Mouse (Mus musculus) erythroblast, embryonic 14.5 days (primary cell): ENCODE results near the gene Rfxap. TPM values are rescaled to one million over a fixed set of nuclear protein-coding genes. Genes with fewer than 3 reads are reported as not detected.

Source experiments
- H3K27me3 ChIP-seq: 2 replicates; pipeline ENCODE4 v1.6.1; 2012; ENCODE audit warnings: inconsistent platforms; ENCODE audit not compliant: control insufficient read depth
- H3K36me3 ChIP-seq: 2 replicates; pipeline ENCODE4 v1.6.1; 2012; ENCODE audit warnings: mild to moderate bottlenecking, inconsistent platforms; ENCODE audit not compliant: control insufficient read depth
- H3K4me1 ChIP-seq: 2 replicates; pipeline ENCODE4 v1.6.1; 2012; ENCODE audit warnings: inconsistent platforms; ENCODE audit not compliant: control insufficient read depth
- H3K4me3 ChIP-seq: replicated peaks from 2 replicates; pipeline ENCODE3; 2012; ENCODE audit warnings: moderate library complexity, mild to moderate bottlenecking, inconsistent platforms
- H3K9me3 ChIP-seq: 2 replicates; pipeline ENCODE4 v1.6.1; 2012; ENCODE audit warnings: low read length, inconsistent platforms, mixed read lengths; ENCODE audit not compliant: control insufficient read depth
- GATA1 ChIP-seq: IDR thresholded peaks from 2 replicates; pipeline ENCODE4 v1.6.1; 2012; ENCODE audit warnings: low read length, inconsistent platforms, mixed read lengths
- TAL1 ChIP-seq: IDR thresholded peaks from 3 replicates; pipeline ENCODE4 v1.6.1; 2012; ENCODE audit warnings: low read length, inconsistent platforms, mixed read lengths
- polyA plus RNA-seq: library from polyadenylated mRNA; stranded (reverse); fragments of >175 nt; gene quantifications from 2 replicates; pipeline ENCODE4 v1.2.3, GENCODE M21; 2012

Gene Rfxap
- polyA plus RNA-seq, 1 experiment: 6.6 TPM

GRCm38 (mm10) chr3:54759211-54759610, 48.4 kb downstream of the Rfxap start:
- peaks cover 4% of the 10 kb centered on the region for H3K9me3 ChIP-seq
- H3K4me1 ChIP-seq: no peaks in the 10 kb centered on the region
- H3K36me3 ChIP-seq: no peaks in the 10 kb centered on the region
- H3K4me3 ChIP-seq: no peak overlapping the region
- peaks cover 29% of the 10 kb centered on the region for H3K27me3 ChIP-seq
- TF ChIP-seq GATA1: no peak
- TF ChIP-seq TAL1: no peak

GRCm38 (mm10) chr3:54757446-54757845, 50.1 kb downstream of the Rfxap start:
- TF ChIP-seq TAL1: no peak
- no peak for TF ChIP-seq GATA1

GRCm38 (mm10) chr3:54756058-54756457, 51.5 kb downstream of the Rfxap start:
- H3K4me1 ChIP-seq: no peaks in the 10 kb centered on the region
- no peaks in the 10 kb centered on the region for H3K9me3 ChIP-seq
- H3K4me3 ChIP-seq: no peak overlapping the region
- H3K27me3 ChIP-seq: peaks cover 29% of the 10 kb centered on the region
- H3K36me3 ChIP-seq: peaks cover 1% of the 10 kb centered on the region
- TF ChIP-seq TAL1: no peak
- TF ChIP-seq GATA1: no peak

More at GRCm38 (mm10) chr3:54757446-54757845, 50.1 kb downstream of the Rfxap start:
- Histone ChIP-seq H3K4me1 (no peaks in the 10 kb centered on the region), H3K9me3 (no peaks in the 10 kb centered on the region), H3K36me3 (no peaks in the 10 kb centered on the region), H3K27me3 (peaks cover 29% of the 10 kb centered on the region), H3K4me3 (no peak overlapping the region)

- TF ChIP-seq TAL1: no peak
- TF ChIP-seq GATA1: no peak
- peaks cover 7% of the 10 kb centered on the region for H3K36me3 ChIP-seq
- H3K27me3 ChIP-seq: peaks cover 29% of the 10 kb centered on the region
- H3K4me3 ChIP-seq: peak within 1 kb of the TSS; percentile 40
- no peaks in the 10 kb centered on the region for H3K9me3 ChIP-seq
- no peaks in the 10 kb centered on the region for H3K4me1 ChIP-seq
Observed at GRCm38 (mm10) chr3:54755145-54756041, 52.2 kb downstream of the Rfxap start, which contains the start of gene Smad9. TSS of gene Smad9 (plus strand) at chr3:54755582.

- Histone ChIP-seq H3K9me3 (no peaks in the 10 kb centered on the region), H3K36me3 (peaks cover 25% of the 10 kb centered on the region), H3K4me3 (no peak overlapping the region), H3K4me1 (no peaks in the 10 kb centered on the region), H3K27me3 (peaks cover 29% of the 10 kb centered on the region)
- TF ChIP-seq TAL1: no peak
- no peak for TF ChIP-seq GATA1
Observed at GRCm38 (mm10) chr3:54753411-54753810, 54.2 kb downstream of the Rfxap start.

Other genes starting within 250 kb of the Rfxap start
- gene Supt20, start 115.0 kb downstream of the Rfxap start, polyA plus RNA-seq: 0.21 and 0.52 TPM in 2 replicates
- gene Gm21958, start 93.4 kb downstream of the Rfxap start, polyA plus RNA-seq: not detected in 2 replicates
- gene Exosc8, start 72.4 kb downstream of the Rfxap start, polyA plus RNA-seq: 2.1 and 3.5 TPM in 2 replicates
- gene Alg5, start 72.3 kb downstream of the Rfxap start, polyA plus RNA-seq: not detected in 2 replicates
- gene Smad9, start 52.2 kb downstream of the Rfxap start, polyA plus RNA-seq: not detected in 2 replicates
- gene Sertm1, start 108.1 kb upstream of the Rfxap start, polyA plus RNA-seq: not detected in 2 replicates
- gene Ccna1, start 247.7 kb upstream of the Rfxap start, polyA plus RNA-seq: not detected in 2 replicates